Mouse (Mus musculus) liver, postnatal 0 days (tissue): ENCODE measurements at regions not wholly inside any gene's neighbourhood (a gene's known extent, or its start where the extent isn't known, plus 50 kb on each side); places are given as distances from the start of the nearest gene placed in this dataset.

Experiments
- CTCF ChIP-seq: sonication (generic); IDR thresholded peaks from 2 replicates; pipeline ENCODE4 v1.5.1; 2016; ENCODE audit warnings: antibody characterized with exemption, low read depth
- EP300 ChIP-seq: IDR thresholded peaks from 2 replicates; pipeline ENCODE4 v1.6.1; 2016; ENCODE audit warnings: antibody characterized with exemption, low read depth, mild to moderate bottlenecking

DNA sequence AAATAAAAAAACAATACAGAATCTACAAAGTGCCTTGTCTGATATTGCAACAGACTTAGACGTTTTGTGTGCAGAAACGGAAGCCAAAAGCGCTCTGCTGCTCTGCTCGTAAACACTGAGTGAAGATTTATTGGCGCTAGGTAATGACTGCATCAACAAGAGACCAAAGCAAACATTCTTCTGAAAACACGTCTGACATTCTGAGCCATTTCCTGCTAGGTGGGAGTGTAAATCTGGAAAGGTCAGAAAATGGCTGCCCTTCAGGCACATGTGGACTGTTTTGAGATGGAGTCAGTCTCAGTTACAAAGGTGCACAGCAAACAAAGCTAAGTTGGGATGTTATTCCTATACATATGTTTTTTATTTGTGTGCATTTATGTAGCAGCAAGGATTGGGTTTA is 192.6 kb downstream of the Olfm4 start:
- TF ChIP-seq CTCF (no peak), EP300 (no peak)
